Mouse (Mus musculus): ENCODE results near the gene Zfp90.

Gene Zfp90

DNA sequence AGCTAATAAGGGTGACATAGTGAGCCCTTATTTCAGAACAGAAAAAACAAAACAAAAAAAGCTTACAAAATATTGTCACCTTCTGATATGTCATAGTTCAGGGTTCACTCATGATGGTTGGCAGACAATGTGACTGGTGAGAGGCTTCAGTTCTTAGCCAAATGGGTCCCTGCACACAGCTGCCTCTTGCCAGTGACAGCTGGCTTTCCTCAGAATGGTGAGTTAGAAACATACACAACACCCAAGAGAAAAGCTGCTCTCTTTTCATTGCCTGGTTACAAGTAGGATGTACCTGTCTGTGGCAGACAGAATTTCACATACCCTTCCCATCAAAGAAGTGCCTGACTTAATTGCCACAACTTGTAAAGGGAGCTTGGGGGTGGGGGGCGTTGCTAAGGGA, 18.5 kb downstream of the Zfp90 start:
- no peak for DNase-seq

DNA sequence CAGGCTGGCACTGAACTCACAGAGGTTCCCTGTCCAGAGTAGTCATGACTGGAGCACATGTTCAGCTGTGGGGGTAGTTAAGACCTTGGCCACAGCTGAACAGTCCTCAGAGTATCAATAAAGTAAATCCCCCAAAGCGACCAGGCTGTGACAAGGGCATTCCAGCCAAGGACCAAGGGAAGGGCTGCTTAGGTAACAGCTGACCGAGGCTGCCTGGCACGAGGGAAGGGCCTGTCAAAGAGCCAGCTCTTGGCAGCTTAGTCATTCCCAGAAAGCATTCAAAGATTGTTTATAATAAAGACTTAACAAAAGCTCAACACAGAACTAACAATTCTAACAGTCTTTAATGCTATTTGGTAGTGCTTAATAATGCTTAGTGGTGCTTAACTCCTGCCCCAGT, 22.7 kb downstream of the Zfp90 start:
- no peak for DNase-seq

DNA sequence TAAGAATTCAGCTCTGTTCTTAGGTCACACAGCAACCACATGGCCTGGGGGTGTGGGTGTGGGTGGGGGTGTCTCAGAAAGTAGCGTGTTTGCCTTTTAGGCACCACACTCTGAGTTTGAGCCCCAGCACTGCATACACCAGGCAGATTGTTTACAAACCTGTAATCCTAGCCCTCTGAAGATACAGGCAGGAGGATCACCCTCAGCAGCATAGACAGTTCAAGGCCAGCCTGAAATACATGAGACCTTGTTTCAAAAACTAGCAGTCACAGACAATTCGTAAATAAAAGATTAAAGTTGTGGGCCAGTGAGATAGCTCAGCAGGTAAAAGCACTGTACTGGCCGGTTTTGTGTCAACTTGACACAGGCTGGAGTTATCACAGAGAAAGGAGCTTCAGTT, 25.0 kb downstream of the Zfp90 start:
- DNase-seq = no peak

DNA sequence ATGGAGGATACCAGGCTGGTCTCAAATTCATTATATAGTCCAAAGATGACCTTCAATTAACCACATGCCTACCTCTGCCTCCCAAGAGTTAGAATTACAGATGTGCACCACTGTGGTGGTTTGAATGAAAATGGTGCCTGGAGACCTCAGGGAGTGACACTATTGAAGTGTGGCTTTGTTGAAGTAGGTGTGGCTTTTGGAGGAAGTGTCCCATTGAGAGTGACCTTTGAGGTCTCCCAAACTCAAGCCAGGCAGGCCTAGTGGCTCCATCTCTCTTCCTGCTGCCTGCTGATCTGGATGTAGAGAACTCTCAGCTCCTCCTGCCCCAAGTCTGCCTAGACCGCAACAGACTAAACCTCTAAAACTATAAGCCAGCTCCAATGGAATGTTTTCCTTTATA, 27.6 kb downstream of the Zfp90 start:
- DNase-seq = no peak

DNA sequence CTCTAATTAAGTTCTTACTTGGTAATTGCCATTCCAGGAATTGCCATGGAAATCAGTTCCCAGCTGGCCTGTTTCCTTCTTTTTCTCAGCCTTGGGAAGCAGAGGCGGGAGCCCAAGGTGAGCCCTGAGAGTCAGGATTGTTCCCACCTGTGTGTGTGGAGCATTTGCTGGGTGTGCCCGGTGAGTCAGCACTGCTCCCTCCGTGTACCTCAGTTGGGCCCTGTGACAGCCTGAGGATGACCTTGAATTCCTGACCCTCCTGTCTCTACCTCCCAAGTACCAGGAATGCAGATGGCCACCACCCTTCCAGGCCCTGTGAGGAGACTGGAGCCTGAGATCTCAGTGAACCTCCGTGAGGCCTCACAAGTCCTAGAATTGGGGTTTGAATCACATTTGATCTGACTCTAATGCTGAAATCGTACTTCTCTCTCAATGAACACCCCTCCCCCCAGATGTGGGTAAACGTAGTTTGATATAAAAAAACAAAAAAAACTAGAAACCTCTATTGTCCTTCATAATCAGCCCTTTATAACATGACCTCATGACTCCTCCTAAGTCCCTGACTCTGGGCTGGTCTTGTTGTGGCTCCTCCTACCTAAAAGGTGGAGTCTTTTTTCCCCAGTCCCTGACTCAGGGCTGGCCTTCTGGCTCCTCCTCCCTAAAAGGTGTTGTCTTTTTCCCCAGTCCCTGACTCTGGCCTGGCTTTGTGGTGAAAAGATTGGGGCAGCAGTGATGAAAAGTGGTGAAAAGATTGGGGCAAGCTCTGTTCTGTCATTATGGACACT, 36.4 kb downstream of the Zfp90 start:
- DNase-seq = no peak

DNA sequence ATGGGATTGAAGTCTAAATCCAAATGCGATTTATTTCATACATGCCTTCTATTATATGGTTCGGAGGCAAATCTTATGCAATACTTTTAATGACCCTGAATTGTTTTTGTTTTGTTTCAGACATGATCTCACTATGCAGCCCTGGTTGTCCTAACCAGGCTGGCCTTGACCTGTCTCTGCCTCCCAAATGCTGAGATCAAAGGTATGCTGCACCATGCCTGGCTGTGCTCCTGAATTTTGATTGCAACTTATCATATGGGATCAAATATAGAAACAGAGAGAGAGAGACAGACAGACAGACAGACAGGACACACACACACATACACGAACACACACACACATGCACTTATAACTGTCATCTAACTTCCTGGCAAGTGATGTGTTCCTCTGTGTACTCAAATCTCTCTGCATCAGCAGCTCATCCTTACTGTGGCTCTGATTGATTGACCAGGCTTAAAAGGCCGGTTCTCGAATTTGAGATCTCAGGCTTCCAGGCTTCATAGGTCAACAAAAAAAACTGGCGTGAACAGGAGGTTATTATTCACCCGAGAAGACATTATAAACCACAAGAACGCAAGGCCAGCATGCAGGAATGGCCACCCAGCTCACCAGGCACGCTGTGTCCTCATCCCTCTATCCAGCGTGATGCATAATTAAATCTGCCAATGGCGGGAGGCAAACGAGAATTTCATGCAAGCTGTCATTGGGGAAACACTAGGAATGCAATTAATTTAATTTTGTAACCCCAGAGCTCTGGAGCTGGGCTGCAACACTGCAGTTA, 37.8 kb downstream of the Zfp90 start:
- no peak for DNase-seq

DNA sequence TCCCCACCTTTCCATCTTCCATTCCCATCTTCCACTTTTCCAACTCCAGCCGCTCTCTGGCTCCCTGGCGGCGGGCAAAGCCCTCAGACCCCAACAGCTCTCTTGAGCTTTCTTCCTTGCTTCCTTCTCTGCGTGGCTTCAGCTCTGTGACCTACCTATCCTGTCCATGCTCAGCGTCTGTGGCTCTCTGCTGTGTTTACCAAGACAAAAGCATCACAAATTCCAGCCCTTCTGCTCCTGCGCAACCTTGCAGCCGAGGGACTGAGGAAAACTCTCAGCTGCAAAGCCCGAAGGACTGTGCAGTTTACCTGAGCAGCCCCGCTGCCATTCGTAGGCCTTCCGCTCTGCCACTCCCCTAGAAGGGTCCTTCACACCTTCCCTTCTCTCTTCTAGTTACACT, 38.9 kb downstream of the Zfp90 start:
- no peak for DNase-seq

DNA sequence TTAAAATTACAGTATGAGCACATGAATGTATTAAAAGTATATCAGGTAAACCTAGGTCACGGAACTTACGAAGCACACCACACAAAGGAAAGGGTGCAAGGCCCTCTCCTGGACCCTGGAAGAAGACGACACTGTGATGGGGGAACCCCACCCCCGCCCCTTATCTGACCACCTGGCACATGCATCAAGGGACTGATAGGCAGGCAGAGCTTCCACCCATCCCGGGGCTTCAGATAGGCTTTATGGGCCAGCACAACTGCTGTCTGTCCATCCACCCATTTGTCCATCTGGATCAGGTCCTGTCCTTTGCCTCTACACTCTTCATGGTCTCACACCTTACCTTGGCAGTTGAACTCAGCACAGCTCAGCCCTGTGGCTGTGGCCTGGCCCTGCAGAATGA, 47.0 kb downstream of the Zfp90 start:
- DNase-seq = no peak

DNA sequence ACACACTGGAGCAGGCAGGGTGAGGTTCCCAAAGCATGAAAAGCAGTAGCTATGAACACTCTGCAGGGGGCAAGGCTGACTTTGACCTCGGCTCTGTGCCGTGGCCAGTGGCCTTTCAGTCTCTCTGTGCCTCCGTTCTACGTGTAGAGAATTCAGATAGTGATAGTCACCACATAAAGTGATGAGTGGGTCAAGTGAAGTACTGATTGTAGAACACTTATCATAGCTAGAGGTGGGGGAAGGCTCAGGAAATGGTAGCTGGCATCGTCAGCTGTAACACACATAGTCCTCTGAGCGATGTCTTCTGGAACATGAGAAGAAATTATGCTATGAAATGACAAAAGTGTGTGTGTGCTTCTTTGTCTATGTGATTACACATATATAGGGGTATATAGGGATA, 48.7 kb downstream of the Zfp90 start:
- DNase-seq = no peak

DNA sequence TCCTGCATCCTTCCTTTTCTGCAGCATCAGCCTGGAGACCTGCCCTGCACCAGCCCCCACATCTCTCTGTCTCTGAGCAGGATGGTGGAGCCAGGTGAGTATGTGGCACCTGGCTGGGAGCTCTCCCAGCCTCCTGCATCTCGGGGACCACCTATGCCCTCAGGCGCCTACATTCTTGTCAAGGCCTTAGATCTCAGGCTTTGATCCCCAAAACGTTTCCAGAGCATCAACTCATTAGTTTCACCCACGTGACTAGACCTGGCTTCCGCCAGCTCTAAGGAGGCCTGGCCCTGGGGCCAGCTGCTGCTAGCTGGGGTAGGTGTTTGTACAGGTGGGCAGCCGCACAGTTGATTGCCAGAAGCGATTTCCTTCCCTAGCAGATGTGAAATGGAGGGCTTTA, 54.4 kb downstream of the Zfp90 start:
- no peak for DNase-seq

DNA sequence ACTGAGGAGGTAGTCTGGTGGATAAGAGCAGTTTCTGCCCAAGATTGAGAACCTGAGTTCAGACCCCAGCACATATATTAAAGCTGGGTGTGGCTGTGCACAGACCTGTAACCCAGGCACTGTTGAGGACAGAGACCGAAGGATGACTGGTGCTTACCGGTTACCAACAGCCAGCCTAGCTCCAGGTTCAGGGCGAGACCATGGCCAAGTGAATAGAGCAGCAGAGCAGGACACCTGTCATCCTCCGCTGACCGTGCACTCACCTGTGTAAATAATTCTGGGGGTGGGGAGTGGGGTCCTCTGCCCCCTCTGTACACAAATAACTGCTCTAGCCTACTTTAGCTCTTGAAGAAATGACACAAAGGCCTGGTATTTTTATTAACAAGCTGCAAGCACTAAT, 58.9 kb downstream of the Zfp90 start:
- no peak for DNase-seq

Data from cerebellum, adult 18-20 months (tissue).